20 mouse cellular contexts compared by ENCODE assay signal in genomic region chr12:104919247-104919646, GRCm38 (mm10). TPM values are rescaled to one million over a fixed set of nuclear protein-coding genes. Genes with fewer than 3 reads are reported as not detected.
"Had no signal": no experiment of that assay in that cellular context is flagged by ENCODE, and none has a peak within 500 bp of the region (broad histone marks: within the 10 kb centered on the region; RNA-seq: fewer than 3 reads in every experiment).

No protein-coding gene starts in this region.

- H3K9me3 ChIP-seq: kidney, embryonic 15.5 days; limb, embryonic 15.5 days; midbrain, embryonic 13.5 days; neural tube, embryonic 13.5 days had no signal

- H3K4me3 ChIP-seq: kidney, embryonic 15.5 days; left cerebral cortex, adult 2 months; limb, embryonic 15.5 days; midbrain, embryonic 13.5 days; myocyte; neural tube, embryonic 13.5 days had no signal

- H3K27ac ChIP-seq: kidney, embryonic 15.5 days; left cerebral cortex, adult 2 months; limb, embryonic 15.5 days; liver, embryonic 14.5 days; macrophage; midbrain, embryonic 13.5 days; neural tube, embryonic 13.5 days had no signal

- H3K27me3 ChIP-seq: kidney, embryonic 15.5 days; limb, embryonic 15.5 days; midbrain, embryonic 13.5 days; neural tube, embryonic 13.5 days had no signal

- DNase-seq: kidney, adult 8-10 months; kidney, postnatal 10 days; kidney, postnatal 36 days; layer of hippocampus, postnatal 36 days; left cerebral cortex, postnatal 4 days; liver, postnatal 0 days; lung, embryonic 14.5 days; thymus, adult 18-20 months; thymus, postnatal 4 days had no signal

- H3K36me3 ChIP-seq: kidney, embryonic 15.5 days; limb, embryonic 15.5 days; midbrain, embryonic 13.5 days; neural tube, embryonic 13.5 days had no signal

- ATAC-seq: liver, postnatal 0 days; lung, postnatal 0 days; midbrain, embryonic 13.5 days; midbrain, embryonic 16.5 days had no signal

- H3K9ac ChIP-seq: kidney, embryonic 15.5 days; limb, embryonic 15.5 days; liver, embryonic 14.5 days; liver, postnatal 0 days; lung, embryonic 14.5 days; midbrain, embryonic 13.5 days; neural tube, embryonic 13.5 days had no signal

- H3K4me2 ChIP-seq: kidney, embryonic 15.5 days; limb, embryonic 15.5 days; liver, embryonic 11.5 days; lung, embryonic 14.5 days; midbrain, embryonic 13.5 days; neural tube, embryonic 13.5 days had no signal

RNA-seq across cellular contexts. Expression of gene Clmn, which starts 54.4 kb away (rescaled TPM):
- polyA plus RNA-seq: macrophage had no signal
